Mouse (Mus musculus): Measurements from ENCODE around the gene Zfyve1. TPM values are rescaled to one million over a fixed set of nuclear protein-coding genes. Genes with fewer than 3 reads are reported as not detected.

Zfyve1 gene
- total and polyA plus RNA-seq, 2 experiments from 2014 or later: 10.5 to 18.0 TPM

- no peaks in the 10 kb centered on the region for H3K27me3 ChIP-seq (ENCODE audit: control insufficient read depth, insufficient read depth, low read length)
- WGBS: 13% methylated on average over 5 of the region's 5 CpGs
- H3K36me3 ChIP-seq (replicated peaks; ENCODE audit: control insufficient read depth, insufficient read depth, low read length): no peaks in the 10 kb centered on the region
- no peaks in the 10 kb centered on the region for H3K4me1 ChIP-seq (ENCODE audit: control insufficient read depth, insufficient read depth)
- DNase-seq (ENCODE audit: low spot score) (no peak), ATAC-seq (ENCODE audit: insufficient read depth, low read depth) (no peak)
- H3K9me3 ChIP-seq (replicated peaks; ENCODE audit: control insufficient read depth, low read length): no peaks in the 10 kb centered on the region
- H3K27ac ChIP-seq (ENCODE audit: low read depth): no peak overlapping the region
- H3K4me2 ChIP-seq (ENCODE audit: low read depth, low read length): no peak overlapping the region
- no peak overlapping the region for H3K9ac ChIP-seq (replicated peaks; ENCODE audit: low read depth, low read length)
- H3K4me3 ChIP-seq (ENCODE audit: low read depth, low read length): no peak overlapping the region
- TF ChIP-seq CTCF (IDR thresholded peaks at IDR 0.05; ENCODE audit: low read depth) (no peak), EP300 (IDR thresholded peaks at IDR 0.05; ENCODE audit: low read depth) (no peak)
Measured at GRCm38 (mm10) chr12:83513185-83513584, 83.8 kb downstream of the Zfyve1 start.

- Histone ChIP-seq H3K4me2 (ENCODE audit: low read depth, low read length) (no peak overlapping the region), H3K4me3 (ENCODE audit: low read depth, low read length) (no peak overlapping the region), H3K4me1 (ENCODE audit: control insufficient read depth, insufficient read depth) (no peaks in the 10 kb centered on the region), H3K9me3 (replicated peaks; ENCODE audit: control insufficient read depth, low read length) (no peaks in the 10 kb centered on the region), H3K27ac (ENCODE audit: low read depth) (no peak overlapping the region), H3K36me3 (replicated peaks; ENCODE audit: control insufficient read depth, insufficient read depth, low read length) (no peaks in the 10 kb centered on the region), H3K27me3 (ENCODE audit: control insufficient read depth, insufficient read depth, low read length) (no peaks in the 10 kb centered on the region), H3K9ac (replicated peaks; ENCODE audit: low read depth, low read length) (no peak overlapping the region)
- DNase-seq (ENCODE audit: low spot score) (no peak), ATAC-seq (ENCODE audit: insufficient read depth, low read depth) (no peak)
- WGBS: 24% methylated on average over 4 of the region's 4 CpGs
- no peak for TF ChIP-seq EP300 (IDR thresholded peaks at IDR 0.05; ENCODE audit: low read depth)
- TF ChIP-seq CTCF (IDR thresholded peaks at IDR 0.05; ENCODE audit: low read depth): no peak
Measured at GRCm38 (mm10) chr12:83512783-83513182, 84.2 kb downstream of the Zfyve1 start.

GRCm38 (mm10) chr12:83510586-83510985 is 86.4 kb downstream of the Zfyve1 start:
- Histone ChIP-seq H3K36me3 (replicated peaks; ENCODE audit: control insufficient read depth, insufficient read depth, low read length) (no peaks in the 10 kb centered on the region), H3K27ac (ENCODE audit: low read depth) (no peak overlapping the region), H3K27me3 (ENCODE audit: control insufficient read depth, insufficient read depth, low read length) (no peaks in the 10 kb centered on the region), H3K9ac (replicated peaks; ENCODE audit: low read depth, low read length) (no peak overlapping the region), H3K4me3 (ENCODE audit: low read depth, low read length) (no peak overlapping the region), H3K4me1 (ENCODE audit: control insufficient read depth, insufficient read depth) (no peaks in the 10 kb centered on the region), H3K4me2 (ENCODE audit: low read depth, low read length) (no peak overlapping the region), H3K9me3 (replicated peaks; ENCODE audit: control insufficient read depth, low read length) (no peaks in the 10 kb centered on the region)
- 64% methylated on average over 5 of the region's 5 CpGs for WGBS
- TF ChIP-seq EP300 (IDR thresholded peaks at IDR 0.05; ENCODE audit: low read depth): no peak
- no peak for TF ChIP-seq CTCF (IDR thresholded peaks at IDR 0.05; ENCODE audit: low read depth)
- no peak for DNase-seq (ENCODE audit: low spot score)
- ATAC-seq (ENCODE audit: insufficient read depth, low read depth): no peak

GRCm38 (mm10) chr12:83506543-83506942 is 90.5 kb downstream of the Zfyve1 start:
- Histone ChIP-seq H3K4me3 (ENCODE audit: low read depth, low read length) (no peak overlapping the region), H3K27ac (ENCODE audit: low read depth) (no peak overlapping the region)
- TF ChIP-seq EP300 (IDR thresholded peaks at IDR 0.05; ENCODE audit: low read depth) (no peak), CTCF (IDR thresholded peaks at IDR 0.05; ENCODE audit: low read depth) (no peak)

GRCm38 (mm10) chr12:83502190-83502589 is 94.8 kb downstream of the Zfyve1 start:
- peak; percentile 78 for DNase-seq (ENCODE audit: low spot score)
- H3K27ac ChIP-seq (ENCODE audit: low read depth): no peak overlapping the region
- TF ChIP-seq EP300 (IDR thresholded peaks at IDR 0.05; ENCODE audit: low read depth): no peak
- peak; percentile 89 for TF ChIP-seq CTCF (IDR thresholded peaks at IDR 0.05; ENCODE audit: low read depth)
- no peaks in the 10 kb centered on the region for H3K36me3 ChIP-seq (replicated peaks; ENCODE audit: control insufficient read depth, insufficient read depth, low read length)
- H3K4me3 ChIP-seq (ENCODE audit: low read depth, low read length): no peak overlapping the region
- no peaks in the 10 kb centered on the region for H3K9me3 ChIP-seq (replicated peaks; ENCODE audit: control insufficient read depth, low read length)
- no peak overlapping the region for H3K9ac ChIP-seq (replicated peaks; ENCODE audit: low read depth, low read length)
- no peaks in the 10 kb centered on the region for H3K4me1 ChIP-seq (ENCODE audit: control insufficient read depth, insufficient read depth)
- 6% methylated on average over 9 of the region's 9 CpGs for WGBS
- ATAC-seq (ENCODE audit: insufficient read depth, low read depth): 0 out of 2 replicates have a peak, but pooled peaks have one; percentile 27
- no peak overlapping the region for H3K4me2 ChIP-seq (ENCODE audit: low read depth, low read length)
- H3K27me3 ChIP-seq (ENCODE audit: control insufficient read depth, insufficient read depth, low read length): no peaks in the 10 kb centered on the region

More at GRCm38 (mm10) chr12:83506543-83506942, 90.5 kb downstream of the Zfyve1 start:
- ATAC-seq (ENCODE audit: insufficient read depth, low read depth) (no peak), DNase-seq (ENCODE audit: low spot score) (no peak)
- Histone ChIP-seq H3K4me1 (ENCODE audit: control insufficient read depth, insufficient read depth) (no peaks in the 10 kb centered on the region), H3K4me2 (ENCODE audit: low read depth, low read length) (no peak overlapping the region), H3K27me3 (ENCODE audit: control insufficient read depth, insufficient read depth, low read length) (no peaks in the 10 kb centered on the region), H3K36me3 (replicated peaks; ENCODE audit: control insufficient read depth, insufficient read depth, low read length) (no peaks in the 10 kb centered on the region), H3K9me3 (replicated peaks; ENCODE audit: control insufficient read depth, low read length) (no peaks in the 10 kb centered on the region), H3K9ac (replicated peaks; ENCODE audit: low read depth, low read length) (no peak overlapping the region)
- 74% methylated on average over 10 of the region's 10 CpGs for WGBS

- WGBS: 79% methylated on average over 5 of the region's 5 CpGs
- H3K36me3 ChIP-seq (replicated peaks; ENCODE audit: control insufficient read depth, insufficient read depth, low read length): no peaks in the 10 kb centered on the region
- ATAC-seq (ENCODE audit: insufficient read depth, low read depth) (no peak), DNase-seq (ENCODE audit: low spot score) (no peak)
- no peak overlapping the region for H3K4me3 ChIP-seq (ENCODE audit: low read depth, low read length)
- H3K4me1 ChIP-seq (ENCODE audit: control insufficient read depth, insufficient read depth): no peaks in the 10 kb centered on the region
- no peak overlapping the region for H3K9ac ChIP-seq (replicated peaks; ENCODE audit: low read depth, low read length)
- H3K4me2 ChIP-seq (ENCODE audit: low read depth, low read length): no peak overlapping the region
- no peaks in the 10 kb centered on the region for H3K9me3 ChIP-seq (replicated peaks; ENCODE audit: control insufficient read depth, low read length)
- no peak overlapping the region for H3K27ac ChIP-seq (ENCODE audit: low read depth)
- TF ChIP-seq CTCF (IDR thresholded peaks at IDR 0.05; ENCODE audit: low read depth): no peak
- TF ChIP-seq EP300 (IDR thresholded peaks at IDR 0.05; ENCODE audit: low read depth): no peak
- H3K27me3 ChIP-seq (ENCODE audit: control insufficient read depth, insufficient read depth, low read length): no peaks in the 10 kb centered on the region
Measured at GRCm38 (mm10) chr12:83499256-83499655, 97.8 kb downstream of the Zfyve1 start.

Measured in heart, postnatal 0 days (tissue).